Mouse (Mus musculus): Measurements from ENCODE around the gene Car3.

GRCm38 (mm10) chr3:14832766-14833165 lies 30.5 kb upstream of the Car3 start:
- TF ChIP-seq CTCF (IDR thresholded peaks at IDR 0.05; ENCODE audit: control insufficient read depth, insufficient read depth, insufficient read length) (no peak), USF1 (IDR thresholded peaks at IDR 0.05; ENCODE audit: low read depth) (no peak), MYOG (IDR thresholded peaks at IDR 0.05; ENCODE audit: control insufficient read depth, extremely low read depth, insufficient read length) (no peak), MAX (IDR thresholded peaks at IDR 0.05) (no peak)
